Mouse (Mus musculus) heart, adult 2 months (tissue): Measurements from ENCODE around the gene Rnf216. TPM values are rescaled to one million over a fixed set of nuclear protein-coding genes. Genes with fewer than 3 reads are reported as not detected.

Source experiments
- DNase-seq, 2 experiments: peaks; one replicate each; pipeline ENCODE4 v3.0.0; 2021
- H3K27ac ChIP-seq: fragments of 200-600 bp; 2 replicates; pipeline ENCODE4 v1.8.1; 2022
- H3K27me3 ChIP-seq: fragments of 200-500 bp; 2 replicates; pipeline ENCODE4 v1.6.1; 2012; ENCODE audit warnings: mild to moderate bottlenecking, low read length, inconsistent platforms, mixed read lengths; ENCODE audit not compliant: control insufficient read depth, insufficient read depth
- H3K36me3 ChIP-seq: fragments of 200-500 bp; 2 replicates; pipeline ENCODE4 v1.6.1; 2012; ENCODE audit warnings: low read length, inconsistent platforms; ENCODE audit not compliant: control insufficient read depth, insufficient read depth
- H3K4me1 ChIP-seq: fragments of 200-500 bp; 2 replicates; pipeline ENCODE4 v1.6.1; 2011; ENCODE audit warnings: low read length; ENCODE audit not compliant: control insufficient read depth, insufficient read depth
- H3K4me3 ChIP-seq: fragments of 200-600 bp; 2 replicates; pipeline ENCODE4 v1.8.1; 2022
- H3K79me2 ChIP-seq: fragments of 200-500 bp; replicated peaks from 2 replicates; pipeline ENCODE4 v1.6.1; 2012; ENCODE audit warnings: mild to moderate bottlenecking, inconsistent platforms, low read length, moderate library complexity, mixed read lengths; ENCODE audit not compliant: control insufficient read depth, insufficient read depth
- H3K9ac ChIP-seq: fragments of 200-500 bp; 2 replicates; pipeline ENCODE4 v1.6.1; 2012; ENCODE audit warnings: low read depth, mild to moderate bottlenecking, control low read depth, inconsistent platforms, low read length, mixed read lengths
- CTCF ChIP-seq: fragments of 200-600 bp; IDR thresholded peaks from 2 replicates; pipeline ENCODE4 v1.8.1; 2022; ENCODE audit warnings: antibody characterized with exemption, mild to moderate bottlenecking, moderate library complexity
- EP300 ChIP-seq: fragments of 200-500 bp; IDR thresholded peaks from 2 replicates; pipeline ENCODE4 v1.6.1; 2011; ENCODE audit warnings: low read depth, low read length, control low read depth; ENCODE audit not compliant: insufficient read depth
- POLR2A ChIP-seq: fragments of 200-500 bp; IDR thresholded peaks from 2 replicates; pipeline ENCODE4 v1.6.1; 2011; ENCODE audit warnings: mild to moderate bottlenecking, low read depth, low read length, control low read depth; ENCODE audit not compliant: insufficient read depth
- WGBS: fragments of 180-500 bp; shearing (Covaris S2); methylation state at CpG from one replicate; pipeline ENCODE4 v1.1.7; 2018; 5-methylcytosine and 5-hydroxymethylcytosine counted together
- intact Hi-C: fragments of 180-260 bp; cut with DNase I; formaldehyde crosslinking; loops from one replicate; pipeline ENCODE4 v1.15.1; 2025
- polyA plus RNA-seq: library from polyadenylated mRNA; depleted of rRNA; stranded (reverse); fragments of >200 nt; gene quantifications from 2 replicates; pipeline ENCODE4 v1.2.3, GENCODE M21; 2012
- total RNA-seq, 2 experiments: library from RNA; stranded (reverse); gene quantifications; 2 replicates each; pipeline ENCODE4 v1.2.3; 2021

Gene Rnf216
- total and polyA plus RNA-seq, 3 experiments, result 16.5 to 23.8 (median 23.3) TPM

- intact Hi-C loops, result loop anchor here (1.0 kb wide), 1 partner anchor 14 kb away; no protein-coding TSS in a partner anchor
- H3K36me3 ChIP-seq, result no peaks in the 10 kb centered on the region
- no peak overlapping the region for H3K27ac ChIP-seq
- no peak for DNase-seq
- peaks cover 2% of the 10 kb centered on the region for H3K4me1 ChIP-seq
- WGBS, result 92% methylated on average over 4 of the region's 4 CpGs
- peaks cover 3% of the 10 kb centered on the region for H3K27me3 ChIP-seq
- no peak overlapping the region for H3K9ac ChIP-seq
- no peak overlapping the region for H3K4me3 ChIP-seq
- no peak for TF ChIP-seq POLR2A
- TF ChIP-seq CTCF, result no peak
- TF ChIP-seq EP300, result no peak
- no peaks in the 10 kb centered on the region for H3K79me2 ChIP-seq
Measured at GRCm38 (mm10) chr5:142959156-142959555, 153.6 kb downstream of the Rnf216 start.

DNA sequence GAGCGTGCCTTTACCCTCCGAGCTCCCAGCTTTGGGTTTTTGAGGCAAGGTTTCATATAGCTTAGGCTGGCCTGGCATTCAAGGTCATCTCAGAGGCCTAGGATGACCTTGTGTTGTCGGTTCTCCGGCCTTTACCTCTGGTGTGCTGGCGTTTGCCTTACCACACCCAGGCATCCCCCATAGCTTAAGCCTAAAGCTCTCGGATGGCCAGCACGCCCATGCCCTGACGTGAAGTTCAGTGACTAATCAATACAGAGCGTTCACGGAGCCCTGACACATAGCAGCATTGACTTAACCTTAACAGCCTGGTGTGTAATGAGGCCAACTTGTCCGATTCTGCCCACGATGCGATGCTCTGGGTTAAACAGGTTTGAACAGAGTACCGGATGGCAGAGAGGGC is 154.3 kb downstream of the Rnf216 start:
- Histone ChIP-seq H3K79me2 (no peaks in the 10 kb centered on the region), H3K27ac (no peak overlapping the region), H3K9ac (no peak overlapping the region), H3K27me3 (peaks cover 3% of the 10 kb centered on the region), H3K36me3 (no peaks in the 10 kb centered on the region), H3K4me1 (no peaks in the 10 kb centered on the region; the same call in 1 of the 2 replicates), H3K4me3 (no peak overlapping the region)
- WGBS, result 93% methylated on average over 14 of the region's 14 CpGs
- intact Hi-C loops, result no loop called here
- TF ChIP-seq CTCF (no peak), POLR2A (no peak), EP300 (no peak)
- DNase-seq, result no peak

- intact Hi-C loops, result no loop called here
- no peaks in the 10 kb centered on the region; the same call in 1 of the 2 replicates for H3K4me1 ChIP-seq
- no peaks in the 10 kb centered on the region for H3K36me3 ChIP-seq
- H3K27me3 ChIP-seq, result peaks cover 3% of the 10 kb centered on the region
- no peak overlapping the region for H3K27ac ChIP-seq
- DNase-seq, result no peak
- H3K4me3 ChIP-seq, result no peak overlapping the region
- WGBS, result 75% methylated on average over 6 of the region's 6 CpGs
- no peak for TF ChIP-seq CTCF
- TF ChIP-seq POLR2A, result no peak
- no peak for TF ChIP-seq EP300
- H3K9ac ChIP-seq, result no peak overlapping the region
- no peaks in the 10 kb centered on the region for H3K79me2 ChIP-seq
Measured at GRCm38 (mm10) chr5:142956956-142957703, 155.7 kb downstream of the Rnf216 start.

DNA sequence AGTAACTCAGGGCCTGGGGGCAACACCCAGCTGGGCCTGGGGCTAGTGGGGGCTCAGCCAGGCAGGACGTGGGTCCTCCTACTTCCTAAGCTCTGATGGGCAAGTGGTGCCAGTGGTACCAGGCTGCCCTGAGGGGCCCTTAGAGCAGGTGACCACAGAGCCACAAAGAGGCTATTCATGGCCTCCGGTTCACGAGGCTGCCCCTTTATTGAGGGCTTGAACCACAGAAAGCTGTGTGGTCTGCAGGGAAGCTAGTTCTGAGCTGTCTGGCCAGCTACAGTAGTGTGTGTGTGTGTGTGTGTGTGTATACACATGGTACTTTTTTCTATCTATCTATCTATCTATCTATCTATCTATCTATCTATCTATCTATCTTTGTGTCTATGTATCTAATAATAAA is 159.2 kb downstream of the Rnf216 start:
- WGBS, result 94% methylated on average over 3 of the region's 3 CpGs
- no peaks in the 10 kb centered on the region for H3K36me3 ChIP-seq
- H3K27ac ChIP-seq, result no peak overlapping the region
- no peaks in the 10 kb centered on the region for H3K79me2 ChIP-seq
- peaks cover 3% of the 10 kb centered on the region; the same call in 1 of the 2 replicates for H3K4me1 ChIP-seq
- intact Hi-C loops, result no loop called here
- no peaks in the 10 kb centered on the region for H3K27me3 ChIP-seq
- no peak for DNase-seq
- no peak overlapping the region for H3K9ac ChIP-seq
- H3K4me3 ChIP-seq, result no peak overlapping the region
- TF ChIP-seq CTCF (no peak), EP300 (no peak), POLR2A (no peak)

GRCm38 (mm10) chr5:142950405-142950804 is 162.4 kb downstream of the Rnf216 start:
- TF ChIP-seq EP300 (0 out of 2 replicates have a peak, but pooled peaks have one; percentile 56), POLR2A (no peak)
- Histone ChIP-seq H3K27me3 (no peaks in the 10 kb centered on the region), H3K4me3 (no peak overlapping the region), H3K27ac (no peak overlapping the region), H3K9ac (no peak overlapping the region), H3K4me1 (peaks cover 4% of the 10 kb centered on the region), H3K79me2 (no peaks in the 10 kb centered on the region), H3K36me3 (no peaks in the 10 kb centered on the region)
- intact Hi-C loops, result no loop called here
- DNase-seq, result peak; percentile 47 to 64
- WGBS, result 72% methylated on average over 6 of the region's 6 CpGs

DNA sequence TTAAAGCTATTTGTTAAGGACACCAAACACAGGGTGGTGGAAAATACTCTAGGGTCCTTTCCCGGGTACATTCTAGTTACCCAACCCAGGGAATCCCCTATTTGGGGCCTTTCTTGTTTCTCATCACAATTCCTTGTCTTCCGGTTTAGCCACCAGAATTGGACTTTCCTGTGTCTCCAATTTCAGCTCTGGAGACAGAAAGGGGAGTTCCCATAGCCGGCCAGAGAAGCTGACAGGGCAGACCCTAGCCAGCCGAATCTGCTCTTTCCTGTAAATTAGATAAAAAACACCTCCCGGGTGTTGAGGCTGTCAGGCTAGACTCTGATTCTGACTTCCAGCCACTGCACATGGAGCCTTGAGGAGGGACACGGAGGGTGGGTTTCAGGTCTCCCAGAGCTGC is 163.2 kb downstream of the Rnf216 start:
- H3K79me2 ChIP-seq, result no peaks in the 10 kb centered on the region
- WGBS, result 39% methylated on average over 6 of the region's 6 CpGs
- H3K27me3 ChIP-seq, result no peaks in the 10 kb centered on the region
- no peak overlapping the region for H3K4me3 ChIP-seq
- intact Hi-C loops, result no loop called here
- no peak overlapping the region for H3K27ac ChIP-seq
- TF ChIP-seq CTCF (no peak), POLR2A (no peak), EP300 (no peak)
- peaks cover 7% of the 10 kb centered on the region for H3K4me1 ChIP-seq
- no peak for DNase-seq
- no peak overlapping the region for H3K9ac ChIP-seq
- no peaks in the 10 kb centered on the region for H3K36me3 ChIP-seq
